Mouse (Mus musculus) limb, embryonic 12.5 days (tissue): ENCODE results near the gene Mon2. TPM values are rescaled to one million over a fixed set of nuclear protein-coding genes. Genes with fewer than 3 reads are reported as not detected.
"Not testable (repeated sequence)": the region's sequence is repeated elsewhere in the genome, so short reads cannot be mapped to it uniquely, and the experiment has no call there.

Source experiments
- ATAC-seq: fragments of 200-750 bp; cut with Nextera tagmentation; 2 replicates; pipeline ENCODE4 v1.8.0; 2017; ENCODE audit warnings: low read depth, moderate TSS enrichment; ENCODE audit not compliant: insufficient number of reproducible peaks, insufficient read depth, low FRiP score, low TSS enrichment
- H3K27ac ChIP-seq: fragments of 300-500 bp; sonication (generic); 2 replicates; pipeline ENCODE4 v1.5.1; 2016; ENCODE audit warnings: mild to moderate bottlenecking, moderate library complexity
- H3K27me3 ChIP-seq: fragments of 300-500 bp; sonication (generic); 2 replicates; pipeline ENCODE4 v1.6.1; 2016; ENCODE audit warnings: mild to moderate bottlenecking, moderate library complexity
- H3K36me3 ChIP-seq: fragments of 300-500 bp; sonication (generic); 2 replicates; pipeline ENCODE4 v1.6.1; 2016; ENCODE audit warnings: mild to moderate bottlenecking, moderate library complexity
- H3K4me1 ChIP-seq: fragments of 300-500 bp; sonication (generic); replicated peaks from 2 replicates; pipeline ENCODE4 v1.6.1; 2016
- H3K4me2 ChIP-seq: fragments of 300-500 bp; sonication (generic); 2 replicates; pipeline ENCODE4 v1.6.1; 2016; ENCODE audit warnings: mild to moderate bottlenecking, moderate library complexity
- H3K4me3 ChIP-seq: fragments of 300-500 bp; sonication (generic); replicated peaks from 2 replicates; pipeline ENCODE4 v1.5.1; 2016; ENCODE audit warnings: mild to moderate bottlenecking
- H3K9ac ChIP-seq: fragments of 300-500 bp; sonication (generic); replicated peaks from 2 replicates; pipeline ENCODE4 v1.6.1; 2016; ENCODE audit warnings: mild to moderate bottlenecking, moderate library complexity
- H3K9me3 ChIP-seq: fragments of 300-500 bp; sonication (generic); 2 replicates; pipeline ENCODE4 v1.6.1; 2016; ENCODE audit warnings: mild to moderate bottlenecking, moderate library complexity
- WGBS: fragments of 180-500 bp; shearing (Covaris S2); methylation state at CpG from one replicate; pipeline ENCODE4 v1.1.7; 2016; 5-methylcytosine and 5-hydroxymethylcytosine counted together
- polyA plus RNA-seq: library from polyadenylated mRNA; unstranded; fragments of >200 nt; fragmentation: Nextera tagmentation; extraction: Ambion mirVana; gene quantifications from 2 replicates; pipeline ENCODE4 v1.2.1, GENCODE M21; 2016

The Mon2 gene
- polyA plus RNA-seq, 1 experiment from 2014 or later = 42.5 TPM

- Histone ChIP-seq H3K27ac (no peak overlapping the region), H3K4me1 (no peaks in the 10 kb centered on the region), H3K4me2 (no peak overlapping the region), H3K9me3 (no peaks in the 10 kb centered on the region), H3K4me3 (no peak overlapping the region), H3K36me3 (peaks cover 28% of the 10 kb centered on the region; the same call in 1 of the 2 replicates), H3K9ac (no peak overlapping the region), H3K27me3 (no peaks in the 10 kb centered on the region)
- no peak for ATAC-seq
- 84% methylated on average over 1 of the region's 1 CpGs for WGBS
Observed at GRCm38 (mm10) chr10:123057082-123057481, 19.2 kb downstream of the Mon2 start.

- Histone ChIP-seq H3K9me3 (no peaks in the 10 kb centered on the region), H3K4me2 (no peak overlapping the region), H3K4me1 (no peaks in the 10 kb centered on the region), H3K27ac (no peak overlapping the region), H3K9ac (no peak overlapping the region), H3K36me3 (peaks cover 30% of the 10 kb centered on the region; the same call in 1 of the 2 replicates), H3K4me3 (no peak overlapping the region), H3K27me3 (no peaks in the 10 kb centered on the region)
- no peak for ATAC-seq
- WGBS = 86% methylated on average over 10 of the region's 10 CpGs
Observed at GRCm38 (mm10) chr10:123056463-123056862, 19.8 kb downstream of the Mon2 start.

DNA sequence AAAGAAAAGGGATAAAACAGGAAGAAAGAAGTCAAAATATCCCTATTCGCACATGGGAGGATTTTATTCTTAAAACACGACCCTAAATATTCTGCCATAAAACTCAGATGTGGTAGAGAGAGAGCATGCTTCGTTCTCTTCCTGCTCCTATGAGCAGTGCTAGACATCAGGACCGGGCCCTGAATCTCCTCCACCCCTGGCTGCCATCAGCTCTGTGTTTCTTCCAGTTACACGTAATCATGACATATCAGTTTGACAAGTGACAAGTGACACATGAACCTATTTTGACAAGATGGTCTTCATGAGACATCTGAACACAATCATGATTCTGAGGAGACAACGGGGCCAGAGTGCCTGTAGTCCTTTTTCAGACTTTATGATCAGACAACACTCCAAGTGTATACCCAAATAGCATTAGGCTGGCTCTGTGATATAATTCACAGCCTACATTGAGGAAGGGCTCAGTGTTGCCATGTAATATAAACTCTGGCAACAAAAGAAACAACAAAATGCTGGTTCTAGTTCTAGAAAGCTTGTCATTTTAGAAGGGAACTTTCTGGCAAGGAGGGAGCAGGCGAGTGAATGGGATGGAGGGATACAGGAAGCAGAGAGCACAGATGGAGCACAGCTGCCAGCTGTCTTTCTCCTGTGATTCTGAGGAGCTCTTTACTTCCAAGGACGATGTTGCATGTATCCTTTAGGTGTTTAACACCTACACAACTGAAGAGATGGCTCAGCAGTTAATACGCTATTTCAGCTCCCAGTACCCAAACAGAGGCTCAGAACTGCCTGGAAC is 20.9 kb downstream of the Mon2 start:
- no peak overlapping the region for H3K4me2 ChIP-seq
- H3K36me3 ChIP-seq = peaks cover 33% of the 10 kb centered on the region; the same call in 1 of the 2 replicates
- H3K4me3 ChIP-seq = no peak overlapping the region
- no peaks in the 10 kb centered on the region for H3K4me1 ChIP-seq
- no peaks in the 10 kb centered on the region for H3K27me3 ChIP-seq
- no peak for ATAC-seq
- no peak overlapping the region for H3K9ac ChIP-seq
- no peak overlapping the region for H3K27ac ChIP-seq
- no peaks in the 10 kb centered on the region for H3K9me3 ChIP-seq
- 85% methylated on average over 9 of the region's 9 CpGs for WGBS

DNA sequence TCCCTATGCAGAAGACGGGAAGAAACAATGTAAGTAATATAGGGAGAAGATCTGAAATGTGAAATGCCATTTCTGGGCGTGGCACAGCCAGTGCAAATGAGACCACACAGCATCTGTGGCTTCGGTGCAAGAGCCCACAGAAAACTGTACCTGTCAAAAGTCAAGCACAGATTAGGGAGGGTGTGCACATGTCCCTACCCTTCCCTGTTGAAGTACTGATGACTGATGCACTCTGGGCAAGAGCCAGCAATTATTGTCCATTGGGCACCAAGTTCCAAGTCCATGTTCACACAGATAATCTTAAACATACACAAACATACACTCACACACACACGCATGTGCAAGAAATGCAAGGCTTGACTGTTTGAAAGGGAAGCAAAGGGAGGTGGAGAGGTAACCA is 22.7 kb downstream of the Mon2 start:
- Histone ChIP-seq H3K4me2 (no peak overlapping the region), H3K4me1 (no peaks in the 10 kb centered on the region), H3K9me3 (no peaks in the 10 kb centered on the region), H3K27me3 (no peaks in the 10 kb centered on the region), H3K36me3 (peaks cover 38% of the 10 kb centered on the region), H3K4me3 (no peak overlapping the region), H3K9ac (no peak overlapping the region), H3K27ac (no peak overlapping the region)
- no peak for ATAC-seq
- 89% methylated on average over 4 of the region's 4 CpGs for WGBS

DNA sequence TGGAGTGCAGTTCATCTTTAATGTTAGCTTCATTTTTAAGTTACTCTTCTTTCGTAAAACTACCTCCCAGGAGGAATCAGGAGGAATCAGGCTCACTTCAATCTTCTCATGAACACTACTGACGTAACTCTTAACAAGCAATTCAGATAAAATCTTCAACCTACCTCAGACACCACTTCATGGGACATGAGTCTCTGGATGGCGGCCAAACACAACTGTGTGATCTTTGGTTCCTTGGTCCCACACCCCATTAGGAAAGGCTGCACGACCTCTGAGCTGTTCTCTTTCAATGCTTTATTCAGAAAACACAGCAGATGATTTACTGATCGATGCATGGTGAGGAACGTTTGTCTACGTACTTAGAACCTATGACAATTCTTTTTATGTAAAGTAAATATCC is 24.3 kb downstream of the Mon2 start:
- Histone ChIP-seq H3K9me3 (no peaks in the 10 kb centered on the region), H3K27ac (no peak overlapping the region), H3K4me1 (no peaks in the 10 kb centered on the region), H3K4me3 (no peak overlapping the region), H3K9ac (no peak overlapping the region), H3K27me3 (no peaks in the 10 kb centered on the region), H3K4me2 (no peak overlapping the region), H3K36me3 (peaks cover 37% of the 10 kb centered on the region)
- WGBS = 85% methylated on average over 7 of the region's 7 CpGs
- no peak for ATAC-seq

DNA sequence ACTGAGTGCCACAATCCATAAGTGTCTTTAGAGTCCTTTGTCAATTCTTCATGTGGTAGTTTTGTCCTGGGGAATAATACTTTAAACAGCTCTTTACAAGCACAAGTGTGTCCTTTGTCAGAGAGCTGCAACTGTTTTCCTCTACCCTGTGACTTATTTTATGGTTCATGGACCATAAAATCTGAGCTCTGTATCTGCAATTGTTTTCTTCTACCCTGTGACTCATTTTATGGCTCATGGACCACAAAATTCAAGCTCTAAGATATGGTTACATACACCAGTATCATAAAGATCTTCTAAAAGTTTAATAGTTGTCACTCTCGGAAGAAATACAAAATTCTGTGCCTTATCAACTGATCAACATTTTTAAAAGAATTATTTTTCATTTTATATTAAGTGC is 27.6 kb downstream of the Mon2 start:
- Histone ChIP-seq H3K27ac (no peak overlapping the region), H3K36me3 (peaks cover 50% of the 10 kb centered on the region)
- WGBS = 88% methylated on average over 1 of the region's 1 CpGs

DNA sequence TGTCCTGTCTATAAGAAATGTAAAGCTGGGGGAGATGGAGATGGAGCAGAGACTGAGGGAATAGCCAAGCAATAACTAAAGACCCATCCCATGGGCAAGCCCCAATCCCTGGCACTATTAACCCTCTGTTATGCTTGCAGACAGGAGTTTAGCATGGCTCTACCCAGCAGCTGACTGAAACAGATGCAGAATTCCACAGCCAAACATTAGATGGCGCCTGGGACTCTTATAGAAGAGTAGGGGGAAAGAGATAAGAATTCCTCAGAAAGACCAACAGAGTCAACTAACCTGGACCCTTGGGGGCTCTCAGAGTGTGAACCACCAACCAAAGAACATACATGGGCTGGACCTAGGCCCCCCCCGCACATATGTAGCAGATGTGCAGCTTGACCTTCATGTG is 36.4 kb downstream of the Mon2 start:
- no peaks in the 10 kb centered on the region for H3K9me3 ChIP-seq
- no peak overlapping the region for H3K4me2 ChIP-seq
- 70% methylated on average over 2 of the region's 2 CpGs for WGBS
- H3K9ac ChIP-seq = no peak overlapping the region
- H3K27me3 ChIP-seq = no peaks in the 10 kb centered on the region
- H3K4me3 ChIP-seq = no peak overlapping the region
- no peak for ATAC-seq
- H3K27ac ChIP-seq = no peak overlapping the region
- H3K36me3 ChIP-seq = peaks cover 73% of the 10 kb centered on the region
- H3K4me1 ChIP-seq = no peaks in the 10 kb centered on the region

More for the DNA sequence above, 27.6 kb downstream of the Mon2 start:
- no peaks in the 10 kb centered on the region for H3K9me3 ChIP-seq
- ATAC-seq = no peak
- no peaks in the 10 kb centered on the region for H3K4me1 ChIP-seq
- no peaks in the 10 kb centered on the region for H3K27me3 ChIP-seq
- no peak overlapping the region for H3K9ac ChIP-seq
- H3K4me2 ChIP-seq = no peak overlapping the region
- H3K4me3 ChIP-seq = no peak overlapping the region

GRCm38 (mm10) chr10:123032078-123032646 is 44.1 kb downstream of the Mon2 start:
- H3K4me3 ChIP-seq = no peak overlapping the region
- ATAC-seq = no peak
- H3K4me1 ChIP-seq = no peaks in the 10 kb centered on the region
- WGBS = 88% methylated on average over 14 of the region's 14 CpGs
- H3K4me2 ChIP-seq = no peak overlapping the region
- H3K36me3 ChIP-seq = peaks cover 85% of the 10 kb centered on the region
- no peaks in the 10 kb centered on the region for H3K27me3 ChIP-seq
- H3K27ac ChIP-seq = no peak overlapping the region
- H3K9ac ChIP-seq = no peak overlapping the region
- H3K9me3 ChIP-seq = no peaks in the 10 kb centered on the region

DNA sequence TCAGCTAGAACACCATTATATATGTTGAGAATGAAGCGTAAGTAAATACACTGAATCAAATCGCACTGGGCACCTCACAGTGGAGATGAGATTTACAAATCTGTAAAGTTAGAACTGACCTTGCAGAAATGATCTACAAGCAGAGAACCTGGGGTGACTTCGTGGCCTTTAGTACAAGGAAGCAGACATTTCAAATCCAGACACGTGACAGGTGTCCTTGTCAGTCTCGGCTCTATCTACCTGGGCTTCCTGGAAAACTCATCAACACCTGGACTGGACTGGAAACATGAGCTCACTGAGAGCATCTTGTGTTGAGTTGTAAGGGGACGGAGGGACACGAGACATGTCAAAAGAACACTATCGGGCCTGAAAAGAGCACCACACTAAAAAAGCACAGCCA is 44.9 kb downstream of the Mon2 start:
- ATAC-seq = no peak
- Histone ChIP-seq H3K9ac (no peak overlapping the region), H3K27me3 (no peaks in the 10 kb centered on the region), H3K4me3 (no peak overlapping the region), H3K9me3 (no peaks in the 10 kb centered on the region), H3K36me3 (peaks cover 85% of the 10 kb centered on the region), H3K4me2 (no peak overlapping the region), H3K4me1 (no peaks in the 10 kb centered on the region), H3K27ac (no peak overlapping the region)
- WGBS = 87% methylated on average over 8 of the region's 8 CpGs

- no peak overlapping the region for H3K4me3 ChIP-seq
- peaks cover 87% of the 10 kb centered on the region for H3K36me3 ChIP-seq
- H3K27ac ChIP-seq = no peak overlapping the region
- 91% methylated on average over 9 of the region's 9 CpGs for WGBS
- no peak overlapping the region for H3K9ac ChIP-seq
- H3K4me1 ChIP-seq = no peaks in the 10 kb centered on the region
- H3K27me3 ChIP-seq = no peaks in the 10 kb centered on the region
- no peaks in the 10 kb centered on the region for H3K9me3 ChIP-seq
- H3K4me2 ChIP-seq = no peak overlapping the region
- no peak for ATAC-seq
Observed at GRCm38 (mm10) chr10:123030589-123030988, 45.7 kb downstream of the Mon2 start.

GRCm38 (mm10) chr10:123028949-123029348 is 47.4 kb downstream of the Mon2 start:
- WGBS = 84% methylated on average over 4 of the region's 4 CpGs
- peaks cover 83% of the 10 kb centered on the region for H3K36me3 ChIP-seq

GRCm38 (mm10) chr10:123026736-123027135 is 49.6 kb downstream of the Mon2 start:
- not testable (repeated sequence) for H3K4me3 ChIP-seq, H3K27ac ChIP-seq, H3K9ac ChIP-seq, H3K9me3 ChIP-seq, H3K4me2 ChIP-seq, H3K27me3 ChIP-seq, ATAC-seq, H3K4me1 ChIP-seq
- 91% methylated on average over 4 of the region's 4 CpGs for WGBS
- H3K36me3 ChIP-seq = peaks cover 87% of the 10 kb centered on the region

More at GRCm38 (mm10) chr10:123028949-123029348, 47.4 kb downstream of the Mon2 start:
- Histone ChIP-seq H3K27me3 (no peaks in the 10 kb centered on the region), H3K9ac (no peak overlapping the region), H3K4me3 (no peak overlapping the region), H3K9me3 (no peaks in the 10 kb centered on the region), H3K4me1 (no peaks in the 10 kb centered on the region), H3K4me2 (no peak overlapping the region), H3K27ac (no peak overlapping the region)
- ATAC-seq = no peak
